Mouse (Mus musculus) urinary bladder, postnatal 25 days (tissue): ENCODE results near the gene Pkd1l1.

ENCODE experiments used
- DNase-seq: peaks from one replicate; pipeline ENCODE4 v3.0.0; 2022; ENCODE audit warnings: low spot score

The Pkd1l1 gene

GRCm38 (mm10) chr11:8936431-8937110 lies 36.5 kb downstream of the Pkd1l1 start:
- DNase-seq, result no peak

GRCm38 (mm10) chr11:8916081-8916671 lies 56.9 kb downstream of the Pkd1l1 start:
- DNase-seq, result no peak

GRCm38 (mm10) chr11:8882793-8883192 lies 90.3 kb downstream of the Pkd1l1 start:
- DNase-seq, result no peak

- no peak for DNase-seq
These were observed 91.5 kb downstream of the Pkd1l1 start for GRCm38 (mm10) chr11:8881521-8881920.

- DNase-seq, result no peak
These were observed 103.0 kb downstream of the Pkd1l1 start for GRCm38 (mm10) chr11:8870115-8870514.

- no peak for DNase-seq
These were observed 107.0 kb downstream of the Pkd1l1 start for GRCm38 (mm10) chr11:8866021-8866420.

- no peak for DNase-seq
These were observed 109.0 kb downstream of the Pkd1l1 start for GRCm38 (mm10) chr11:8863955-8864675.

- DNase-seq, result no peak
These were observed 110.6 kb downstream of the Pkd1l1 start for GRCm38 (mm10) chr11:8862426-8862825.

GRCm38 (mm10) chr11:8861978-8862377 lies 111.1 kb downstream of the Pkd1l1 start:
- DNase-seq, result no peak

- peak; percentile 17 for DNase-seq
These were observed 112.2 kb downstream of the Pkd1l1 start for GRCm38 (mm10) chr11:8860878-8861277.

GRCm38 (mm10) chr11:8859868-8860267 lies 113.2 kb downstream of the Pkd1l1 start:
- DNase-seq, result peak; percentile 84

GRCm38 (mm10) chr11:8859041-8859440 lies 114.0 kb downstream of the Pkd1l1 start:
- DNase-seq, result no peak

- DNase-seq, result no peak
These were observed 116.9 kb downstream of the Pkd1l1 start for GRCm38 (mm10) chr11:8856125-8856524.

GRCm38 (mm10) chr11:8848049-8848448 lies 125.0 kb downstream of the Pkd1l1 start:
- no peak for DNase-seq

GRCm38 (mm10) chr11:8847627-8848026 lies 125.4 kb downstream of the Pkd1l1 start:
- DNase-seq, result no peak

GRCm38 (mm10) chr11:8836176-8836575 lies 136.9 kb downstream of the Pkd1l1 start:
- no peak for DNase-seq

GRCm38 (mm10) chr11:8834121-8834520 lies 138.9 kb downstream of the Pkd1l1 start:
- DNase-seq, result no peak

- no peak for DNase-seq
These were observed 142.5 kb downstream of the Pkd1l1 start for GRCm38 (mm10) chr11:8830551-8830950.

GRCm38 (mm10) chr11:8829561-8829960 lies 143.5 kb downstream of the Pkd1l1 start:
- DNase-seq, result no peak

GRCm38 (mm10) chr11:8828836-8829526 lies 144.1 kb downstream of the Pkd1l1 start:
- no peak for DNase-seq

- DNase-seq, result no peak
These were observed 146.5 kb downstream of the Pkd1l1 start for GRCm38 (mm10) chr11:8826609-8827008.

- DNase-seq, result no peak
These were observed 147.0 kb downstream of the Pkd1l1 start for GRCm38 (mm10) chr11:8826046-8826445.

GRCm38 (mm10) chr11:8825413-8825812 lies 147.7 kb downstream of the Pkd1l1 start:
- no peak for DNase-seq
